ENCODE assay signal across 19 mouse cellular contexts in genomic region chr5:117629570-117629969, GRCm38 (mm10).
DNase-seq lines count a peak whose midpoint lies in the region; TF ChIP-seq lines count a peak whose summit lies in the region.
"Had no signal": no experiment of that assay in that cellular context is flagged by ENCODE, and none has a peak within 500 bp of the region (broad histone marks: within the 10 kb centered on the region; RNA-seq: fewer than 3 reads in every experiment).

No protein-coding gene starts in this region.

- TF ChIP-seq CTCF in testis, adult 2 months (IDR thresholded peaks at IDR 0.05; ENCODE audit: control insufficient read depth, insufficient read depth, insufficient replicate concordance, low read depth, low read length), result no peak

- peak; percentile 85 for TF ChIP-seq POLR2A in testis, adult 2 months (IDR thresholded peaks at IDR 0.05; ENCODE audit: control insufficient read depth, low read depth, low read length)

- H3K36me3 ChIP-seq in testis, adult 2 months (ENCODE audit: control insufficient read depth, insufficient read depth, low read length), result no peaks in the 10 kb centered on the region
- no peaks in the 10 kb centered on the region for H3K36me3 ChIP-seq in limb, embryonic 10.5 days
- H3K36me3 ChIP-seq: embryonic facial prominence, embryonic 10.5 days; embryonic facial prominence, embryonic 12.5 days; forebrain, embryonic 15.5 days; G1E had no signal

- 90% methylated on average over 14 of the region's 14 CpGs for WGBS in limb, embryonic 10.5 days

- no peaks in the 10 kb centered on the region for H3K27me3 ChIP-seq in testis, adult 2 months (ENCODE audit: control insufficient read depth, insufficient read depth, low read length)
- H3K27me3 ChIP-seq in limb, embryonic 10.5 days (ENCODE audit: low read depth, poor library complexity, severe bottlenecking), result no peaks in the 10 kb centered on the region
- H3K27me3 ChIP-seq: embryonic facial prominence, embryonic 12.5 days; forebrain, embryonic 13.5 days; forebrain, embryonic 15.5 days had no signal

- intact Hi-C loops in gastrocnemius, postnatal 14 days (cut with DNase I; ENCODE audit: low total_unique reads), result no loop called here

- no peaks in the 10 kb centered on the region for H3K9me3 ChIP-seq in limb, embryonic 10.5 days (replicated peaks)
- H3K9me3 ChIP-seq: embryonic facial prominence, embryonic 10.5 days; embryonic facial prominence, embryonic 12.5 days; forebrain, embryonic 13.5 days; forebrain, embryonic 15.5 days had no signal

- peak overlapping the region; percentile 96 for H3K27ac ChIP-seq in testis, adult 2 months (ENCODE audit: control insufficient read depth, insufficient read depth, low read depth, low read length)
- H3K27ac ChIP-seq in limb, embryonic 10.5 days, result no peak overlapping the region
- H3K27ac ChIP-seq: embryonic facial prominence, embryonic 10.5 days; embryonic facial prominence, embryonic 12.5 days; forebrain, embryonic 13.5 days; forebrain, embryonic 15.5 days had no signal

- no peak for DNase-seq in testis, postnatal 10 days (ENCODE audit: low spot score)
- peak; percentile 13 for DNase-seq in R1 (ENCODE audit: low read depth, low spot score)
- DNase-seq in gastrocnemius, postnatal 14 days, result no peak
- no peak for DNase-seq in limb, embryonic 10.5 days (ENCODE audit: low spot score)
- DNase-seq: adrenal gland, adult 2 months; adrenal gland, postnatal 14 days; adrenal gland, postnatal 36 days; cerebellum, adult 11-12 months; cerebellum, adult 2 months; cerebellum, adult 9-10 months; cerebellum, postnatal 10 days; cerebellum, postnatal 25 days; forebrain, postnatal 0 days had no signal

- peak overlapping the region; percentile 97 for H3K4me3 ChIP-seq in testis, adult 2 months (ENCODE audit: control insufficient read depth, low read depth, low read length)
- no peak overlapping the region for H3K4me3 ChIP-seq in limb, embryonic 10.5 days
- H3K4me3 ChIP-seq: embryonic facial prominence, embryonic 10.5 days; embryonic facial prominence, embryonic 12.5 days; forebrain, embryonic 13.5 days; forebrain, embryonic 15.5 days had no signal

- peaks cover 14% of the 10 kb centered on the region for H3K4me1 ChIP-seq in testis, adult 2 months (ENCODE audit: control insufficient read depth, insufficient read depth, low read length)
- peaks cover 13% of the 10 kb centered on the region for H3K4me1 ChIP-seq in limb, embryonic 10.5 days
- H3K4me1 ChIP-seq: embryonic facial prominence, embryonic 12.5 days; forebrain, embryonic 13.5 days; forebrain, embryonic 15.5 days had no signal
